ENCODE assay signal across 16 mouse cellular contexts in the genomic region with DNA sequence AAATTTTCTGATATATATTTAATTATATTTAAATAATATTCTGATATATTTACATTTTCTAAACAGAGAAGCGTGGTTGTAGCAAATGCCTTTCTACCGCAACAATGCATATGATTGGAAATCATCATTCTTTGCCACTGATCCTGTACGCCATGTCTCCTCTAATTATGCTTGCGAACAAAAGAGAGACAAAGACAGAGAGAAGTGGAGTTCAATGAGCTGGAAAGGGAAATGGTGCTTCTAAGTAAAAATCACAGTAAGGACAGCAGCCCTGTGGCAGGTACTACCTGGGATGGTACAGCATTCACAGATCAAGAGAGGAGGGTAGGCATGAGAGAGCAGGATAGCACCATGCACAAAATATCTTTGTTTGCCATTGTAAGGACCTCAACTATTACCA.
"Had no signal": no experiment of that assay in that cellular context is flagged by ENCODE, and none has a peak within 500 bp of the region (broad histone marks: within the 10 kb centered on the region; RNA-seq: fewer than 3 reads in every experiment).

No protein-coding gene starts in this region.

- H3K36me3 ChIP-seq: neural tube, embryonic 12.5 days; neural tube, embryonic 13.5 days; neural tube, embryonic 15.5 days; stomach, embryonic 15.5 days had no signal

- H3K4me1 ChIP-seq: neural tube, embryonic 12.5 days; neural tube, embryonic 13.5 days; neural tube, embryonic 15.5 days; stomach, embryonic 15.5 days had no signal

- DNase-seq: right cerebral cortex, adult 18-20 months; right cerebral cortex, postnatal 14 days; right cerebral cortex, postnatal 25 days; right cerebral cortex, postnatal 4 days; spleen, adult 18-20 months; thymus, adult 18-20 months; thymus, adult 2 months; thymus, postnatal 14 days; thymus, postnatal 25 days; thymus, postnatal 36 days; thymus, postnatal 4 days had no signal

- H3K4me3 ChIP-seq: neural tube, embryonic 12.5 days; neural tube, embryonic 13.5 days; neural tube, embryonic 15.5 days; stomach, embryonic 15.5 days had no signal

- H3K9me3 ChIP-seq: neural tube, embryonic 12.5 days; neural tube, embryonic 13.5 days; neural tube, embryonic 15.5 days; stomach, embryonic 15.5 days had no signal

- H3K4me2 ChIP-seq: neural tube, embryonic 12.5 days; neural tube, embryonic 13.5 days; neural tube, embryonic 15.5 days; stomach, embryonic 15.5 days had no signal

- H3K9ac ChIP-seq: neural tube, embryonic 12.5 days; neural tube, embryonic 13.5 days; neural tube, embryonic 15.5 days; stomach, embryonic 15.5 days had no signal

- H3K27me3 ChIP-seq: neural tube, embryonic 12.5 days; neural tube, embryonic 13.5 days; neural tube, embryonic 15.5 days; stomach, embryonic 15.5 days had no signal

- H3K27ac ChIP-seq: neural tube, embryonic 12.5 days; neural tube, embryonic 13.5 days; neural tube, embryonic 15.5 days; stomach, embryonic 15.5 days; stomach, postnatal 0 days had no signal
